Mouse (Mus musculus): Measurements from ENCODE around the gene Tyro3.

DNA sequence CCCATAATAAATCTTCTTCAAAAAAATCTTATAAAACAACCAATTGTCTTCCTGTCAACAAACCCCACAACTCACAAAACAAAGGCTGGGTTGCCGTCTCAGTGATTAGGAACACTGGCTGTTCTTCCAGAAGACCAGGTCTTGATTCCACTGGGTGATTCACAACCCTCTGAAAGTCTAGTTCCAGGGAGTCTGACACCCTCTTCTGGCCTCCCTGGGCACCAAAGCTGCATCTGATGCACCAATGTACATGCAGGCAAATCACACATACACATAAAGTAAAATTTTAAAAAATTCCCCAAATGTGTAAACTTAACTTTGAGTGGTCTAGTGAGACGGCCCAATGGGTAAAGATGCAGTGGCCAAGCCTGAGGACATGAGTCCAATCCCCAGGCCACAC is 33.0 kb downstream of the Tyro3 start:
- TF ChIP-seq GATA1 (IDR thresholded peaks at IDR 0.05; ENCODE audit: borderline replicate concordance, low read length) (no peak), FLI1 (IDR thresholded peaks at IDR 0.05; ENCODE audit: low read length) (no peak)
